Mouse (Mus musculus): ENCODE results near the gene Mbtps2. TPM values are rescaled to one million over a fixed set of nuclear protein-coding genes. Genes with fewer than 3 reads are reported as not detected.

Gene Mbtps2
- polyA plus RNA-seq, 1 experiment: 13.8 TPM

GRCm38 (mm10) chrX:157563794-157564193 lies 34.7 kb downstream of the Mbtps2 start:
- no peak overlapping the region for H3K4me3 ChIP-seq (replicated peaks; ENCODE audit: extremely low read depth, low read depth, low read length)
- 70% methylated on average over 10 of the region's 10 CpGs for WGBS
- TF ChIP-seq POLR2A (IDR thresholded peaks at IDR 0.05; ENCODE audit: borderline replicate concordance, extremely low read depth, low read depth, low read length) (no peak), CTCF (IDR thresholded peaks at IDR 0.05; ENCODE audit: insufficient read depth, low read length) (peak; percentile 28)
- no peaks in the 10 kb centered on the region for H3K4me1 ChIP-seq (ENCODE audit: control insufficient read depth, insufficient read depth, low read length)
- DNase-seq: peak; percentile 21

GRCm38 (mm10) chrX:157547082-157547481 lies 51.4 kb downstream of the Mbtps2 start:
- peak; percentile 10 for DNase-seq
- Histone ChIP-seq H3K4me3 (replicated peaks; ENCODE audit: extremely low read depth, low read depth, low read length) (no peak overlapping the region), H3K4me1 (ENCODE audit: control insufficient read depth, insufficient read depth, low read length) (no peaks in the 10 kb centered on the region)
- 40% methylated on average over 3 of the region's 3 CpGs for WGBS
- no peak for TF ChIP-seq POLR2A (IDR thresholded peaks at IDR 0.05; ENCODE audit: borderline replicate concordance, extremely low read depth, low read depth, low read length)
- no peak for TF ChIP-seq CTCF (IDR thresholded peaks at IDR 0.05; ENCODE audit: insufficient read depth, low read length)

GRCm38 (mm10) chrX:157506400-157506799 lies 92.1 kb downstream of the Mbtps2 start:
- Histone ChIP-seq H3K4me3 (replicated peaks; ENCODE audit: extremely low read depth, low read depth, low read length) (no peak overlapping the region), H3K4me1 (ENCODE audit: control insufficient read depth, insufficient read depth, low read length) (no peaks in the 10 kb centered on the region)
- no peak for TF ChIP-seq POLR2A (IDR thresholded peaks at IDR 0.05; ENCODE audit: borderline replicate concordance, extremely low read depth, low read depth, low read length)
- no peak for TF ChIP-seq CTCF (IDR thresholded peaks at IDR 0.05; ENCODE audit: insufficient read depth, low read length)
- DNase-seq: no peak
- 59% methylated on average over 5 of the region's 5 CpGs for WGBS

GRCm38 (mm10) chrX:157504506-157504905 lies 94.0 kb downstream of the Mbtps2 start:
- no peak for DNase-seq
- 67% methylated on average over 1 of the region's 1 CpGs for WGBS
- TF ChIP-seq CTCF (IDR thresholded peaks at IDR 0.05; ENCODE audit: insufficient read depth, low read length) (no peak), POLR2A (IDR thresholded peaks at IDR 0.05; ENCODE audit: borderline replicate concordance, extremely low read depth, low read depth, low read length) (no peak)
- H3K4me3 ChIP-seq (replicated peaks; ENCODE audit: extremely low read depth, low read depth, low read length): no peak overlapping the region
- no peaks in the 10 kb centered on the region for H3K4me1 ChIP-seq (ENCODE audit: control insufficient read depth, insufficient read depth, low read length)

- WGBS: 63% methylated on average over 2 of the region's 2 CpGs
- H3K4me3 ChIP-seq (replicated peaks; ENCODE audit: extremely low read depth, low read depth, low read length): no peak overlapping the region
- DNase-seq: no peak
- H3K4me1 ChIP-seq (ENCODE audit: control insufficient read depth, insufficient read depth, low read length): no peaks in the 10 kb centered on the region
- TF ChIP-seq CTCF (IDR thresholded peaks at IDR 0.05; ENCODE audit: insufficient read depth, low read length) (no peak), POLR2A (IDR thresholded peaks at IDR 0.05; ENCODE audit: borderline replicate concordance, extremely low read depth, low read depth, low read length) (no peak)
These were observed 96.6 kb downstream of the Mbtps2 start for GRCm38 (mm10) chrX:157501871-157502270.

- Histone ChIP-seq H3K4me3 (replicated peaks; ENCODE audit: extremely low read depth, low read depth, low read length) (no peak overlapping the region), H3K4me1 (ENCODE audit: control insufficient read depth, insufficient read depth, low read length) (no peaks in the 10 kb centered on the region)
- TF ChIP-seq CTCF (IDR thresholded peaks at IDR 0.05; ENCODE audit: insufficient read depth, low read length) (no peak), POLR2A (IDR thresholded peaks at IDR 0.05; ENCODE audit: borderline replicate concordance, extremely low read depth, low read depth, low read length) (no peak)
- WGBS: 71% methylated on average over 8 of the region's 8 CpGs
- DNase-seq: no peak
These were observed 98.5 kb downstream of the Mbtps2 start for GRCm38 (mm10) chrX:157500004-157500403.

- 88% methylated on average over 4 of the region's 4 CpGs for WGBS
These were observed 105.4 kb downstream of the Mbtps2 start for GRCm38 (mm10) chrX:157493159-157493558.

GRCm38 (mm10) chrX:157491944-157492726 lies 106.4 kb downstream of the Mbtps2 start, which contains the start of gene Sms:
Sms (minus strand) TSS chrX:157492287.
- TF ChIP-seq CTCF (IDR thresholded peaks at IDR 0.05; ENCODE audit: insufficient read depth, low read length) (no peak), POLR2A (IDR thresholded peaks at IDR 0.05; ENCODE audit: borderline replicate concordance, extremely low read depth, low read depth, low read length) (no peak)
- WGBS: 22% methylated on average over 34 of the region's 45 CpGs
- Histone ChIP-seq H3K4me3 (replicated peaks; ENCODE audit: extremely low read depth, low read depth, low read length) (peak within 1 kb of the TSS; percentile 76), H3K4me1 (ENCODE audit: control insufficient read depth, insufficient read depth, low read length) (no peaks in the 10 kb centered on the region; the same call in 1 of the 2 replicates)
- peak; percentile 59 for DNase-seq

More at GRCm38 (mm10) chrX:157493159-157493558, 105.4 kb downstream of the Mbtps2 start:
- no peaks in the 10 kb centered on the region; the same call in 1 of the 2 replicates for H3K4me1 ChIP-seq (ENCODE audit: control insufficient read depth, insufficient read depth, low read length)
- TF ChIP-seq CTCF (IDR thresholded peaks at IDR 0.05; ENCODE audit: insufficient read depth, low read length): no peak
- no peak for TF ChIP-seq POLR2A (IDR thresholded peaks at IDR 0.05; ENCODE audit: borderline replicate concordance, extremely low read depth, low read depth, low read length)
- no peak overlapping the region for H3K4me3 ChIP-seq (replicated peaks; ENCODE audit: extremely low read depth, low read depth, low read length)
- DNase-seq: no peak

GRCm38 (mm10) chrX:157491145-157491935 lies 107.2 kb downstream of the Mbtps2 start:
- peak overlapping the region; percentile 76 for H3K4me3 ChIP-seq (replicated peaks; ENCODE audit: extremely low read depth, low read depth, low read length)
- DNase-seq: peak; percentile 29
- 44% methylated on average over 104 of the region's 104 CpGs for WGBS
- TF ChIP-seq CTCF (IDR thresholded peaks at IDR 0.05; ENCODE audit: insufficient read depth, low read length): no peak
- no peaks in the 10 kb centered on the region; the same call in 1 of the 2 replicates for H3K4me1 ChIP-seq (ENCODE audit: control insufficient read depth, insufficient read depth, low read length)
